8 mouse cellular contexts compared by ENCODE assay signal in the genomic region with DNA sequence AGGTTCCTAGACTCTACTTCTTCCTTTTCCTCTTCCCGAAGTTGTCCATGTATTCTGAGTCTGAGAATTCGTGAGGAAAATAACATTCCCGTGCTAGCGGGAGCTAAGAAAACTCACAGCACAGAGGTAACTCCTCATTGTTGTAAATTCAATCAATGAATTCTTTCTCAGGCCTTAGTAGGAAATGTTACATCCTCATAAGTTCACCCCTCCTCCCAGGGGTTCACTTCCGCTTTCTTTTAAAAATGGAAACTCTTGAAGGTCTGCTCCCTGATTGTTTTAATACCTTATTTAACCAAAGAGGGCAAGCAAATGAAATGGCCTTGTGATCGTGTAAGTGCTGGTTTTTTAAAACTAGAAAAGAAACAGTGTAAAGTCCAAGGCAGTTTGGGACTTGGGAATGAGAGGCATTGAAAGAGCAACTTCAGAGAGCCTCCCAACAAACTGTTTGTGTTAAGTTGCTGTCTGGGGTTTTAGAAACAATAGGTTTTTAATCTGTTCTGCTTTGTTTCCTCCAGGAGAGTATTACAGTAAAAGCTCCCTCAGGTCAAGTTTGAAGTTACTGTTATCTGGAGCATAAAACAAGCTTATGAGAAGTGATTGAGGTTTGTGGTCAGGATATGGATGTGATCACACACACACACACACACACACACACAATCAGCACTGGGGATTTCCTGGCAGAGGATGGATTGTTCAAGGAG. TPM values are rescaled to one million over a fixed set of nuclear protein-coding genes. Genes with fewer than 3 reads are reported as not detected.
DNase-seq lines count a peak whose midpoint lies in the region; ATAC-seq lines count a peak whose summit lies in the region.
"Not testable (repeated sequence)": the region's sequence is repeated elsewhere in the genome, so short reads cannot be mapped to it uniquely, and the experiment has no call there.

No protein-coding gene starts in this region.

- peaks cover 18% of the 10 kb centered on the region for H3K9me3 ChIP-seq in heart, embryonic 11.5 days (replicated peaks; ENCODE audit: control insufficient read depth, low read length)

- ATAC-seq in erythroblast, adult 5-6 weeks (replicated peaks; ENCODE audit: low FRiP score, poor library complexity, severe bottlenecking) = peak; percentile 33
- not testable (repeated sequence) for ATAC-seq in heart, embryonic 11.5 days (replicated peaks; ENCODE audit: insufficient number of reproducible peaks, low FRiP score, low TSS enrichment)

- H3K4me2 ChIP-seq in heart, embryonic 11.5 days = not testable (repeated sequence)

- H3K4me3 ChIP-seq in heart, embryonic 11.5 days (ENCODE audit: low read depth, low read length) = not testable (repeated sequence)

- intact Hi-C loops in left cerebral cortex, postnatal 25 days (cut with DNase I) = not testable (repeated sequence)

- not testable (repeated sequence) for H3K4me1 ChIP-seq in heart, embryonic 11.5 days (ENCODE audit: control insufficient read depth, insufficient read depth, low read length)

- 69% methylated on average over 6 of the region's 6 CpGs for WGBS in heart, embryonic 11.5 days (ENCODE audit: insufficient replicate concordance)

- H3K36me3 ChIP-seq in heart, embryonic 11.5 days (ENCODE audit: control insufficient read depth, insufficient read depth, low read length) = not testable (repeated sequence)

- 0 out of 2 replicates have a peak overlapping the region, but pooled peaks have one; percentile 2 for H3K27ac ChIP-seq in heart, embryonic 11.5 days (ENCODE audit: low read depth, low read length)

- DNase-seq in CD4-positive, CD25-positive, alpha-beta regulatory T cell, adult 2 months (ENCODE audit: low read depth, low spot score) = peak; percentile 63
- peak; percentile 53 for DNase-seq in brain, adult 2 months (ENCODE audit: low read depth, low spot score)
- DNase-seq in kidney, adult 18-20 months = peak; percentile 28
- DNase-seq in left cerebral cortex, postnatal 25 days (ENCODE audit: low spot score in 2 of 2) = peak; percentile 1 to 6
- DNase-seq in mesoderm, embryonic 11.5 days (ENCODE audit: low read depth, low spot score) = peak; percentile 39
- DNase-seq in spleen, adult 18-20 months = peak; percentile 22 to 29

- H3K27me3 ChIP-seq in heart, embryonic 11.5 days (ENCODE audit: control insufficient read depth, insufficient read depth, low read length) = not testable (repeated sequence)

- not testable (repeated sequence) for H3K9ac ChIP-seq in heart, embryonic 11.5 days (ENCODE audit: low read depth, low read length)

RNA-seq across cellular contexts. Expression of gene Gm21887, which starts 36.5 kb away (rescaled TPM):
- total RNA-seq in erythroblast, adult 5-6 weeks (2015; ENCODE audit: low replicate concordance) = 4.0 and 24.0 TPM in 2 replicates
- total RNA-seq in erythroblast, adult 5-6 weeks (2017; ENCODE audit: low replicate concordance) = 59.6 and 87.8 TPM in 2 replicates
- 95.5 and 157 TPM in 2 replicates for polyA plus RNA-seq in heart, embryonic 11.5 days (2014; fragmentation: Nextera tagmentation; extraction: Ambion mirVana)
- total RNA-seq in left cerebral cortex, postnatal 25 days (2021) = 100 to 1,000 TPM; 175 to 177 TPM

Comparison
In these comparisons a context has a peak if more than half of its experiments do, and no peak if none do; other contexts are left out.
1. DNase-seq: peak in every context shown above with its lines; median percentile 63 in CD4-positive, CD25-positive, alpha-beta regulatory T cell, adult 2 months; 53 in brain, adult 2 months; 39 in mesoderm, embryonic 11.5 days; 28 in kidney, adult 18-20 months; 26 in spleen, adult 18-20 months; 4 in left cerebral cortex, postnatal 25 days.